Mouse (Mus musculus) induced T-regulatory cell, adult 2 months (primary cell): ENCODE measurements at regions not wholly inside any gene's neighbourhood (a gene's known extent, or its start where the extent isn't known, plus 50 kb on each side); places are given as distances from the start of the nearest gene placed in this dataset.

Source experiments
- DNase-seq: peaks from one replicate; pipeline ENCODE4 v3.0.0-alpha.2; 2012; ENCODE audit warnings: low read depth

- DNase-seq, result no peak
Observed at GRCm38 (mm10) chr9:84408260-84409203, 483.6 kb downstream of the Bckdhb start.
